Mouse (Mus musculus) myocyte (in vitro differentiated cells): ENCODE measurements at regions not wholly inside any gene's neighbourhood (a gene's known extent, or its start where the extent isn't known, plus 50 kb on each side); places are given as distances from the start of the nearest gene placed in this dataset.

Source experiments
- CEBPB ChIP-seq: IDR thresholded peaks from 2 replicates; pipeline ENCODE4 v1.6.1; 2011; ENCODE audit warnings: mild to moderate bottlenecking, moderate library complexity; ENCODE audit not compliant: poor library complexity, insufficient read depth, severe bottlenecking
- E2F4 ChIP-seq: IDR thresholded peaks from one replicate; pipeline ENCODE4 v1.6.1; 2011; ENCODE audit warnings: mild to moderate bottlenecking, control low read depth, moderate library complexity; ENCODE audit not compliant: insufficient read depth
- MAX ChIP-seq: IDR thresholded peaks from one replicate; pipeline ENCODE4 v1.6.1; 2011; ENCODE audit warnings: low read depth, mild to moderate bottlenecking, control low read depth
- MYOD1 ChIP-seq, 3 experiments: IDR thresholded peaks; one replicate each; pipeline ENCODE4 v1.6.1; 2011; ENCODE audit warnings: control low read depth in 2 of 3, low read depth in 2 of 3, mild to moderate bottlenecking in 2 of 3, moderate library complexity in 1 of 3; ENCODE audit not compliant: insufficient read length in 2 of 3, control insufficient read depth in 1 of 3
- MYOG ChIP-seq, 3 experiments: IDR thresholded peaks; one replicate each; pipeline ENCODE4 v1.6.1; 2011; ENCODE audit warnings: control low read depth in 2 of 3, low read depth in 2 of 3, mild to moderate bottlenecking in 2 of 3; ENCODE audit not compliant: insufficient read length in 2 of 3, control insufficient read depth in 1 of 3, insufficient read depth in 1 of 3
- POLR2A ChIP-seq: IDR thresholded peaks from one replicate; pipeline ENCODE4 v1.6.1; 2011; ENCODE audit warnings: low read depth, mild to moderate bottlenecking, control low read depth, moderate library complexity; ENCODE audit not compliant: insufficient read length
- POLR2AphosphoS2 ChIP-seq: IDR thresholded peaks from one replicate; pipeline ENCODE4 v1.6.1; 2011; ENCODE audit warnings: low read depth, control low read depth; ENCODE audit not compliant: insufficient read length
- TCF12 ChIP-seq: IDR thresholded peaks from one replicate; pipeline ENCODE4 v1.6.1; 2011; ENCODE audit warnings: mild to moderate bottlenecking, control low read depth; ENCODE audit not compliant: poor library complexity, insufficient read depth, severe bottlenecking
- USF1 ChIP-seq: IDR thresholded peaks from one replicate; pipeline ENCODE4 v1.6.1; 2011; ENCODE audit warnings: low read depth, mild to moderate bottlenecking, control low read depth, moderate library complexity

- TF ChIP-seq POLR2A (no peak), USF1 (no peak), MYOD1 (IDR thresholded peaks at IDR 0.05; ENCODE audit: control insufficient read depth in 1 of 3, insufficient read length in 2 of 3, low read depth in 2 of 3) (no peak), MYOG (IDR thresholded peaks at IDR 0.05; ENCODE audit: control insufficient read depth in 1 of 3, insufficient read depth in 1 of 3, insufficient read length in 2 of 3, low read depth in 2 of 3) (no peak), CEBPB (no peak), MAX (no peak), TCF12 (no peak), POLR2AphosphoS2 (no peak), E2F4 (no peak)
Observed at GRCm38 (mm10) chr12:107134353-107134752, 354.1 kb upstream of the 3110018I06Rik start.
